Mouse (Mus musculus) left cerebral cortex, adult 2 months (tissue): ENCODE data around the gene Cyp2d9. TPM values are rescaled to one million over a fixed set of nuclear protein-coding genes. Genes with fewer than 3 reads are reported as not detected.
"Not testable (repeated sequence)": the region's sequence is repeated elsewhere in the genome, so short reads cannot be mapped to it uniquely, and the experiment has no call there.

Experiments used
- DNase-seq, 2 experiments: peaks; one replicate each; pipeline ENCODE4 v3.0.0; 2021 to 2022; ENCODE audit warnings: low spot score in 2 of 2, mixed read lengths in 1 of 2; ENCODE audit errors: extremely low spot score in 1 of 2
- H3K27ac ChIP-seq: fragments of 200-600 bp; 2 replicates; pipeline ENCODE4 v1.8.1; 2022
- H3K4me3 ChIP-seq: fragments of 200-600 bp; 2 replicates; pipeline ENCODE4 v1.8.1; 2022
- CTCF ChIP-seq: fragments of 200-600 bp; IDR thresholded peaks from 2 replicates; pipeline ENCODE4 v1.8.1; 2022; ENCODE audit warnings: antibody characterized with exemption, mild to moderate bottlenecking, moderate library complexity
- intact Hi-C: fragments of 180-260 bp; cut with DNase I; formaldehyde crosslinking; loops from one replicate; pipeline ENCODE4 v1.15.1; 2025
- total RNA-seq, 2 experiments: library from RNA; stranded (reverse); gene quantifications; 2 replicates each; pipeline ENCODE4 v1.2.3; 2021

Cyp2d9 gene
- total RNA-seq, 2 experiments from 2014 or later, result not detected

DNA sequence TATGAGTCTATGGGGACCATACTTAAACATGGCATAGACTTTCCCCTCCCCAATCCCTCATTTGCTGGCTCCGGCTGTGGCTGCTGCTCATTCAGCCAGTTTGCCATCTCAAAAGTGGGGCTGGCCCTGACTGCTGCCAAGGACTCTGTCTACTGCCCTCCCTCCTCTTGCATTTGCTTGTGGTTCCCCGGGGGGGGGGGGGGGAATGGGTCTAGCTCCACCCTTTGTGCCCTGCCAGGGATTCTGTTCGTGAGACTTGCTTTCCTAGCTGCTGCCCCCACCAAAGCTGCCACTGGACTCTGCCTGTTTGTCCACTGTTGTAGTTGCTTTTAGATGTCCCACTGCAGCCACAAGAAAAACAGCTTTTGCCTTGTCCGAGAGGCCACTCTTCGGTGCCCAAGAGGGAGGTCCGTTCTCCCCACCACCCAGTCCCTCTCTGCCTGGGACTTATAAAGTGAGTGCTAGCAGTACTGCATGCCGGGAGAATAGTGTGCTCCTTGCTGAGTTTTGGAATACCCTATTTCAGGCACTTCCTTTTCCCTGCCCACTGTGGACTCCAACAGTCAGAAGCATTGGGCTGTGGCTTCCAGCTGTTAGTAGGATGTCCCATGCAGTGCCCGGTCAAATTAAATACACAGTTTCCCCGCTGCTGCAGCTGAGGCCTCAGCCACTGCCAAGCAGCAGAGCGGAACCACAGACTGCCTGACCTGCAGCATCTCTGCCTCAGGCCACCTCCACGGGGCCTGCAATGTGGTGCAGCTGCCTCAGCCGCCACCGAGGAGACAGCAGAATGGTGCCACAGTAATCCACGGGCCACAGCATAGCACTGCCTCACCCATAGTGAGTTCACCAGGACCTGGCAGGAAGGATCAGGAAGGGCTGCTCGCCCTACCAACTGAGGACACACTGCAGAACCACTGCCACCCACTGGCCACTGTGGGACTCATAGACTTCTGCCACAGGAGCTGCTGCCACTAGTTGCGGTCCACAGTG lies 16.1 kb upstream of the Cyp2d9 start:
- peak; percentile 81 for TF ChIP-seq CTCF
- peak; percentile 71 to 79 for DNase-seq
- intact Hi-C loops, result loop anchor here (1.0 to 10.0 kb wide), 4 partner anchors 36 to 150 kb away; partner anchors contain the start of genes Cyp2d22, Ndufa6 and Wbp2nl
- Histone ChIP-seq H3K4me3 (peak overlapping the region; percentile 24; the same call in 1 of the 2 replicates), H3K27ac (peak overlapping the region; percentile 74)

DNA sequence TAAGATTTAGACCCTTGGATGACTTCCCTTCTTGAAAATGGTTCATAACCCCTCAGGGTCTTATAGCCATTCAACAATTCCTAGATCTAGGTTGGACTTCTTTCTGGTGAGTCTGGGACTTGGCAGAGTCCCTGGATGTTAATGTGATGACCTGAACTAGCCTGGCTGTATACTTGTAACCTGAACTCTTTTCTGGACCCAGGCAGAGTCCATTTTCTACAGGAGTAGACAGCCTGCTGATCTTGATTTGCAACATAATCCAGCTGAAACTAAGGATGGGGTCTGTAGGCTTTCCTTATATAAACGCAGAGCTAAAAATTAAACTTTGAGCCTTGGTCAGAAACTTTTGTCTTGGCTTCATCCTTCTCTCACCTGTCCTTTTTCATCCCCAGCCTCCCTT lies 14.6 kb upstream of the Cyp2d9 start:
- no peak for TF ChIP-seq CTCF
- intact Hi-C loops, result loop anchor here (10.0 kb wide), 1 partner anchor 124 kb away; the partner anchor contains the start of gene Wbp2nl
- no peak for DNase-seq
- Histone ChIP-seq H3K4me3 (no peak overlapping the region), H3K27ac (no peak overlapping the region)

DNA sequence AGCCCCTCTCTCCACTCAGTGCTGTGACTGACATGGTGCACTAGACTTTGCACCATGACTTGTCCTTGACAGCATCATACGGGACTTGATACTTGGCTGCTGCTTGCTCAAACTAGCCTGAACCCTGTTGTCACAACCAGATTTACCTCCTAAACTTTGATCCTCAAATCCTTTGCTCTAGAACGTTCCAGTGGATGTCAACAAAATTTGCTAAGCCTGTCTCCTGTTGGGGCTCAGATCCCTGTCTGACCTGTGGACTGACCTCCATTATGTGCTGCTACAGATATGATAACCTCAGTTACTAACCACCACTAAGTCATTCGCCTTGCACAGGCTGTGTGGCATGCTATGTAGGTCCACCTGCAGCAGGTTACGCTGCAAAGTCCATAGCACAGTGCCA lies 10.3 kb upstream of the Cyp2d9 start:
- intact Hi-C loops, result no loop called here
- DNase-seq, result no peak
- no peak for TF ChIP-seq CTCF
- Histone ChIP-seq H3K4me3 (no peak overlapping the region), H3K27ac (no peak overlapping the region)

DNA sequence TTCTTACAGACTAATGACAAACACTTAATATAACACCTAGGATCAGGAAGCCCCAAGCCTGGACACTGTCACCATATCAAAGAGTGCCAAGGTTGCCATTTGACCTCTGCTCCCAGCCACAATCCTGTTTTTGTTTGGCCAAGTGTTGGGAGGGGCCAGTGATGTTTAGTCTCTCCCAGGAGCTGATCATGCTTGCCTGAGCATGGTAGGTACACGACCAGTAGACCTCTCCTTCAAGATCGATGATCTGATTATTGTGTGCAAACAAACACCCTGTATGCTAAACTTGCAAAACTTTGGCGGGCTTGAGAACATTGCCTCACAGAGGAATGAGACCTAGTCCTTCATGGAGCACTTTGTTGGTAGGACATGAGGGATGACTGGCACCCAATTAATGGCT lies 9.8 kb upstream of the Cyp2d9 start:
- no peak for TF ChIP-seq CTCF
- Histone ChIP-seq H3K4me3 (no peak overlapping the region), H3K27ac (no peak overlapping the region)
- DNase-seq, result no peak
- intact Hi-C loops, result no loop called here

DNA sequence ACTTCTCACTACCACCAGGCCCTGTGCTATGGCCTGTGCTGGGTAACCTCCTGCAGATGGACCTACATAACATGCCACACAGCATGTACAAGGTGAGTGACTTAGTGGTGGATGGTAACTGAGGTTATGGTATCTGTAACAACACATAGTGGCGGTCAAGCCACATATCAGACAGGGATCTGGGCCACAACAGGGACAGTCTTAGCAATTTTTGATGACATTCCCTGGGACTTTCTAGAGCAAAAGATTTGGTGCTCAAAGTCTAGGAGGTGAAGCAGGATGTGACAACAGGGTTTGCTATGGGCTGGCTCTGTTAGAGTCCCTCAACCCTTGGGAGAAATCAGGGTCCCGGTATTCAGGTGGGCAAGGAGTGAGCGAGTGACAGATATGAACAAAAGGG lies 384 bp downstream of the Cyp2d9 start:
- H3K4me3 ChIP-seq, result no peak overlapping the region
- H3K27ac ChIP-seq, result no peak overlapping the region
- no peak for TF ChIP-seq CTCF
- intact Hi-C loops, result no loop called here
- DNase-seq, result no peak

DNA sequence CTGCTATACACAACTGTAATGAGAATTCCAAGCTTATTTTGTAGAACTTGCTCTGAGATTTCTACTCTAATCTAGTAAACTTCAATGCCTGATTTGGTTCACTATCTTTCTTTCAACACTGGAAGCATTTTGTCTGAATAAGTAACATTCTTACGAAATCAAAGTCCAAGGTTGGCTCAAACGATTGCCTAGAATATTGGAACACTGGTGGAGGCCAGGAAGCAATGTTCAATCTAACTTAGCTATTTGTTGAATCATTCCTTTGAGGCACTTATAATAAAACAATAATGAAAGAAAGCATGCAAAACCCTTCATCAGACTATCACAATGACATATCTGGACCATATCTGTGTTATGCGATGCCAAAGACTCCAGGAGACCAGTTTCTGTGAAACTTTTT lies 1.3 kb downstream of the Cyp2d9 start:
- TF ChIP-seq CTCF, result no peak
- no peak overlapping the region for H3K27ac ChIP-seq
- intact Hi-C loops, result no loop called here
- DNase-seq, result no peak
- H3K4me3 ChIP-seq, result no peak overlapping the region

DNA sequence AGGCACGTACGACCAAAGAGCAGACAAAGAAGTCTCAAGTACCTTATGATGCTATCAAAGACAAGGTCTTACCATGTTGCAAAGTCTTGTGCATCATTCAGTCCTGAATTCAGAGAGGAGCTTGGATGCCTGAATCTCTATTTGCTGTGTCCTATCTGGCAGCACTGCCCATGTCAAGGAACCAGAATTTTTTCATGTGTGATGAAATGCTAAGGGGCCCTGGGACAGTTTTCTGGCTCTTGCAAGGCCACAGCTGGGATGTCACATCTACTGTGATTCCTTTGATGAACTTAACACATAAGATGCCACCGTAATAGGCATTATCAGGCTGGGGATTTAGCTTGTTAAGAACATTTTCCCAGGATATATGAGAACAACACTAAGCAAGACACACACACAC lies 1.8 kb downstream of the Cyp2d9 start:
- no peak overlapping the region for H3K4me3 ChIP-seq
- H3K27ac ChIP-seq, result no peak overlapping the region
- no peak for DNase-seq
- no peak for TF ChIP-seq CTCF
- intact Hi-C loops, result no loop called here

DNA sequence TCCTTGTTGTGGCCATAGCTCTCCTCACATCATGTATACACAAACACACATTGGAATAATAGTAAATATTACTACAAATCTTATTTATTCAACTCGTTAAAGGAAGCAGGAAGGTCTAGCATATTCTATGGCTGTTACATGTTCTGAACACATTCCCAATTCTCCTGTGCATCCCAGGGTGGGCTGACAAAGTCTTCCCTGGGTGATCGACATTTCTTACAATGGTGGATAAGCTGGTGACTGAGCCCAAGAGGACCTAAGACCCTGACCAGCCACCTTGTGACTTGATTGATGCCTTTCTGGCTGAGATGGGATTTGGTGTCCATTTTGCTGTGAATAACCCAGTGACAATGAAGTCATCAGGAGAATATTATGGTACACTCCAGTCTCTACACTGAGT lies 2.4 kb downstream of the Cyp2d9 start:
- intact Hi-C loops, result no loop called here
- Histone ChIP-seq H3K27ac (no peak overlapping the region), H3K4me3 (no peak overlapping the region)
- DNase-seq, result no peak
- no peak for TF ChIP-seq CTCF

DNA sequence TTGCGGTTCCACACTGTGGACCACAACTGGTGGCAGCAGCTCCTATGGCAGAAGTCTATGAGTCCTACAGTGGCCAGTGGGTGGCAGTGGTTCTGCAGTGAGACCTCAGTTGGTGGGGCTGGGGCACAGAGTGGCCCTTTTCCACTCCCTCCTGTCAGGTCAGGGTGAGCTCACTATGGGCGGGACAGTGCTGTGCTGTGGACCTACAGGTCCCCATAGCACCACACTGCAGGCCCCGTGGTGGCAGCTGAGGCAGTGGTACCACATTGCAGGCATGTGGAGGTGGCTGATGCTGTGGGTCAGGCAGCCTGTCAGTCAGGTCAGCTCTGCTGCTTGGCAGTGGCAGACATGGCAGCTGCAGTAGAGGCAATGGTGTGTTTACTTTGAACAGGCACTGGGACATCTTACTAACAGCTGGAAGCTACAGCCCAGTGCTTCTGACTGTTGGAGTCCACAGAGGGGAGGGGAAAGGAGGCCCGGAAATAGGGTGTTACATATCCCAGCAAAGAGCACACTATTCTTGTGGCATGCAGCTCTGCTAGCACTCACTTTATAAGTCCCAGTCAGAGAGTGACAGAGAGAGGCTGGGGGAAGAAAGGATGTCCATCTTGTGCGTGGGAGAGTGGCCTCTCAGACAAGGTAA lies 4.9 kb downstream of the Cyp2d9 start:
- no peak for TF ChIP-seq CTCF
- H3K4me3 ChIP-seq, result no peak overlapping the region
- H3K27ac ChIP-seq, result no peak overlapping the region
- intact Hi-C loops, result no loop called here
- no peak for DNase-seq

DNA sequence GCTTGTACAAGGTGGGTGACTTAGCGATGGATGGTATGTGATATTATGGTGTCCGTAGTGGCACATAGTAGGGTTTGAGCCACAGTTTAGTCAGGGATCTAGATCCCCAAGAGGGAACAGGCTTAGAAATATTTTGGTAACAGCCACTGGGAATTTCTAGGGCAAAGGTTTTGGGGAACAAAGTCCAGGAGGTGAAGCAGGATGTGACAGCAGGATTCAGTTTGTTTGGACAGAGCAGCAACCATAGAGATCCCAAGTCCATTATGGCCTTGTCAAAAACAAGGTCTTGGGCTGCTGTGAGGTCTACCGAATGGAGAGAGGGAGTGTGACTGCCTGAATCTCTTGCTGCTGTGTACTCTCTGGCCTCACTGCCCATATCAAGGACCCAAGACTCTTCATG lies 10.4 kb downstream of the Cyp2d9 start:
- H3K27ac ChIP-seq, result no peak overlapping the region
- H3K4me3 ChIP-seq, result no peak overlapping the region
- TF ChIP-seq CTCF, result no peak
- DNase-seq, result no peak
- intact Hi-C loops, result loop anchor here (5.0 kb wide), 1 partner anchor 109 kb away; no protein-coding TSS in a partner anchor

DNA sequence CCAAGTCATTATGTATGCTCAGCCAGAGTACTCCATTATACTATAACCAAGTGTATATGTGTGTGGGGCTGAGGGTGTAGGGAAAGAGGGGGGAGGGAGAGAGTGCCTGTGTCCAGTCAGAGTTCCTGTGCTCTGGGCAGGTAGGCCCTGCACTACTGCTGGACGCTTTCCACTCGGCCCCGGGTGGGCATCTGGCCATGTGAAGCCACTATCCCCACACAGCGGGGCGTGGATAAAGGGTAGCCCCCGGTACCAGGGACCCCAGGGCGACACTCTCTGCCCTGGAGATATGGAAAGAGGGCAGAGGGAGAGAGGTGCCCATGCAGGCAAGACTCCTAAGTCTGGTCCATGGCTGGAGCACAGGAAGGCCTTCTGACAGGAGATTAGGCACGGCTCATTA lies 12.0 kb downstream of the Cyp2d9 start:
- Histone ChIP-seq H3K27ac (no peak overlapping the region), H3K4me3 (no peak overlapping the region)
- intact Hi-C loops, result no loop called here
- no peak for DNase-seq
- TF ChIP-seq CTCF, result no peak

DNA sequence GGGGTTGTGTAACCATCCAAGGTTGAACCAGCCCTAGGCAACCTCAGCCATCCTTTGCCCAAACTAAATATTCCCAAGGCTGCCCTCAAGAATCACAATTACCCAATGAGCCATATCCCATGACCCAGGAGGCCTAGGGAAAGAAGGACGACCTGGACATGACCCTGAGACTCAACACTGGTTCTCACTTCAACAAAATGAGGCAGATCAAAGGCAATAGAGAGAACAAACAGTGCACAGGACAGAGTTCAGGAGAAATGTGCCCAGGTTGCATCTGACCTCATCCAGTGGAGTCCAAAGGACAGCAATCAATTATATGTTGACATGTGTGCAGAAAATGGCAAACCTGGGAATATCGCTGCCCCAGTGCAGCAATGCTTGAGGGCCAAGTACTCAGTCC lies 16.8 kb downstream of the Cyp2d9 start:
- H3K4me3 ChIP-seq, DNase-seq, intact Hi-C loops, H3K27ac ChIP-seq: not testable (repeated sequence)

DNA sequence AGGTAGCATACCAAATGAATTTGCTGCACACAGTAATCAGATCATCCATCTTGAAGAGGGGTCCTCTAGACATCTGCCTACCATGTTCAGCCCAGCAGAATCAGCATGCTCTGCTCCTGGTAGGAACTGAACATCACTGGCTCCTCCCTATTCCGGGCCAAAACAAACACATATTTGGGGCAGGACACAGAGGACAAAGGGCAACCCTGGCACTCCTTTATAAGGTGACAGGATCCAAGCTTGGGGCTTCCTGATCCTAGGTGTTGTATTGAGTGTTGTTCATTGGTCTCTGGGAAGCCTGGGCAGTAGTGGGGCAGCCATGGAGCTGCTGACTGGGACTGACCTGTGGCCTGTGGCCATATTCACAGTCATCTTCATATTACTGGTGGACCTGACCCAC lies 18.9 kb downstream of the Cyp2d9 start:
- DNase-seq, intact Hi-C loops, H3K4me3 ChIP-seq, H3K27ac ChIP-seq: not testable (repeated sequence)

DNA sequence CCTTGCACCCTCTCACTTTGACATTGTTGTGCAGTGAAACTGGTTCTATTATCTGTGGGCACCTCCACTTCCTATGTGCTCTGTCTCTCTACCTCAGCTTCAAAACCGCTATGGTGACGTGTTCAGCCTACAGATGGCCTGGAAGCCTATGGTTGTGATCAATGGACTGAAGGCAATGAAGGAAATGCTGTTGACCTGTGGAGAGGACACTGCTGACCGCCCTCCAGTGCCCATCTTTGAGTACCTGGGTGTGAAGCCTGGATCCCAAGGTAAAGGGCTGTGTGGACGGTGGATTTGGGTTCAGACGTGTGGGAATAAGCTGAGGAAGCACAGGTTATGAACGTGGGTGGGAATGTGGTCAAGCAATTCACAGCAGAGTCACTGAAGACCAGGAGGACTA lies 20.3 kb downstream of the Cyp2d9 start:
- H3K27ac ChIP-seq, result not testable (repeated sequence)

DNA sequence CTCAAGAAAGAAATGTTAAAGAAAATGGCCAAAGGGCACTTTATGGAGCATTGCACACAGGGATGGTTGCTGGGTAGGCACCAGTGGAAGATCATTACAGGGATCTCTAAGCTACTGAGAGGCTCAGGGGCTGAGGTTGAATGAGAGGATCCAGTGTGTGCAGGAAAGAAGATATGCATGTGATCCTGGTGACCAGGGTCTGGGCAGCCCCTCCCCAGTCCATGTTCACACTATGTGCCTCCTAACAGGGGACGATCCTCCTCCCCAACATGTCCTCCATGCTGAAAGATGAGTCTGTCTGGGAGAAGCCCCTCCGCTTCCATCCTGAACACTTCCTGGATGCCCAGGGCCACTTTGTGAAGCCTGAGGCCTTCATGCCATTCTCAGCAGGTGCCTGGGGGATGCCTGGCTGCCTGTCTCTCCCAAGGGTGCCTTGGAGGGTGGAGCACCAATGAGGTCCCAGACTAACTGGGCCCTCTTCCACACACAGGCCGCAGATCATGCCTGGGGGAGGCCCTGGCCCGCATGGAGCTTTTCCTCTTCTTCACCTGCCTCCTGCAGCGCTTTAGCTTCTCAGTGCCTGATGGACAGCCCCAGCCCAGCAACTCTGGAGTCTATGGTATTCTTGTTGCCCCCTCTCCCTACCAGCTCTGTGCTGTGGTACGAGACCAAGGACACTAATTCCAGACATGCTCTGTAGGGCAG lies 23.0 kb downstream of the Cyp2d9 start:
- DNase-seq, H3K4me3 ChIP-seq, intact Hi-C loops, H3K27ac ChIP-seq: not testable (repeated sequence)

More for the DNA sequence above, 20.3 kb downstream of the Cyp2d9 start:
- H3K4me3 ChIP-seq, intact Hi-C loops, DNase-seq: not testable (repeated sequence)
